Mouse (Mus musculus): Measurements from ENCODE around the gene Asphd2.

GRCm38 (mm10) chr5:112381154-112381553, 13.5 kb downstream of the Asphd2 start:
- TF ChIP-seq GATA1 (IDR thresholded peaks at IDR 0.05; ENCODE audit: low read length) (no peak), TAL1 (IDR thresholded peaks at IDR 0.05; ENCODE audit: low read length) (no peak)

All from erythroblast, embryonic 14.5 days (primary cell).